Mouse (Mus musculus) cerebellum, adult 2 months (tissue): ENCODE measurements around the gene Ksr2. TPM values are rescaled to one million over a fixed set of nuclear protein-coding genes. Genes with fewer than 3 reads are reported as not detected.
"Not testable (repeated sequence)": the region's sequence is repeated elsewhere in the genome, so short reads cannot be mapped to it uniquely, and the experiment has no call there.

Experiments used
- DNase-seq, 2 experiments: peaks; one replicate each; pipeline ENCODE4 v3.0.0; 2021
- H3K27ac ChIP-seq: fragments of 200-500 bp; 2 replicates; pipeline ENCODE4 v1.5.1; 2012; ENCODE audit warnings: low read length, control low read depth, inconsistent platforms; ENCODE audit not compliant: insufficient read depth
- H3K27me3 ChIP-seq: fragments of 200-500 bp; 2 replicates; pipeline ENCODE4 v1.6.1; 2012; ENCODE audit warnings: inconsistent platforms, mild to moderate bottlenecking, low read length, moderate library complexity; ENCODE audit not compliant: control insufficient read depth, insufficient read depth
- H3K4me1 ChIP-seq: fragments of 200-500 bp; 2 replicates; pipeline ENCODE4 v1.6.1; 2011; ENCODE audit warnings: low read length; ENCODE audit not compliant: control insufficient read depth, insufficient read depth
- H3K4me3 ChIP-seq: fragments of 200-500 bp; replicated peaks from 2 replicates; pipeline ENCODE3; 2011; ENCODE audit warnings: mild to moderate bottlenecking, low read depth, low read length, control low read depth; ENCODE audit not compliant: insufficient read depth
- CTCF ChIP-seq: fragments of 200-500 bp; IDR thresholded peaks from 2 replicates; pipeline ENCODE4 v1.5.1; 2011; ENCODE audit warnings: low read depth, mild to moderate bottlenecking, control low read depth, low read length, moderate library complexity, borderline replicate concordance; ENCODE audit not compliant: insufficient read depth
- POLR2A ChIP-seq: fragments of 200-500 bp; IDR thresholded peaks from 2 replicates; pipeline ENCODE4 v1.6.1; 2011; ENCODE audit warnings: low read length, control low read depth, borderline replicate concordance; ENCODE audit not compliant: insufficient read depth
- WGBS: fragments of 180-500 bp; shearing (Covaris S2); methylation state at CpG from one replicate; pipeline ENCODE4 v1.1.7; 2018; 5-methylcytosine and 5-hydroxymethylcytosine counted together
- polyA plus RNA-seq: library from polyadenylated mRNA; depleted of rRNA; stranded (reverse); fragments of >200 nt; gene quantifications from 2 replicates; pipeline ENCODE4 v1.2.3, GENCODE M21; 2012

The Ksr2 gene
- polyA plus RNA-seq, 1 experiment: 12.1 TPM

DNA sequence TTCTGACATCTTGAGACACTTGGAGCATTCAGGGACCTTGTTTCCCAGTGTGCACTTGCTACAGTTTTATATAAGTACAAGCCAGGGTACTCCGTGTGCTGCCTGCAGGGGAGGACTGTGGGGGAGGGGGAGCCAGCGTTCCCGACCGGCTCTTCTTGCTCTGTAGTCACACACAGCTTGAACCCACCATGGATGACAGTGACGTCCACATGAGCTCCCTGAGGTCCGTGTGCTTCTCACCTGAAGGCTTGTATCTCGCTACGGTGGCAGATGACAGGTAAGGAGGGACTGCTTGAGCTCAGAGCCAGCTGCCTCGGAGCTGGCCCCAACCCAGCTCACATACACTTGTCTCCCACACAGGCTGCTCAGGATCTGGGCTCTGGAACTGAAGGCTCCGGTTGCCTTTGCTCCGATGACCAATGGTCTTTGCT lies 37.5 kb upstream of the Ksr2 start:
- no peak overlapping the region for H3K27ac ChIP-seq
- 41% methylated on average over 11 of the region's 11 CpGs for WGBS
- no peaks in the 10 kb centered on the region; the same call in 1 of the 2 replicates for H3K4me1 ChIP-seq
- TF ChIP-seq CTCF: no peak
- no peak for TF ChIP-seq POLR2A
- no peak for DNase-seq
- no peaks in the 10 kb centered on the region for H3K27me3 ChIP-seq
- no peak overlapping the region for H3K4me3 ChIP-seq

DNA sequence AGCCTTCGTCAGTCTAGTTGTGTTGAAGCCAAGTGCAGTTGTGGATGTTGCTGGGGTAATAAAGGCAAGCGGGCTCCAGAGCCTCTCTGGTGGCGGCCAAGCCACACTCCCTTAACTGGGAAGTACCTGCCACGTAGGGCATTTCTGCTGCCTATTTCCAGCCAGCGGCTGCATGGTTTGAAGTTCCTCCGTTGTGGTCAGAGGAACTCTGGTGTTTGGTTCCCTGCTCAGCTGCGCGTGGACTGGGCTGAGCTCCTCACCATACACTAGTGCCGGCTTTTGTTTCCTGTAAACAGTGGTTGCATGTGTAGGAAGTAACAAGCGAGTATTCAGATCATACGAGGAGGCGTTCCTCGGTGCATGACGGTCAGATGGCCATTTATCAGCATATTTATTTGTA lies 36.1 kb upstream of the Ksr2 start:
- 92% methylated on average over 14 of the region's 14 CpGs for WGBS
- not testable (repeated sequence) for H3K4me3 ChIP-seq, DNase-seq, H3K4me1 ChIP-seq, H3K27me3 ChIP-seq, H3K27ac ChIP-seq

DNA sequence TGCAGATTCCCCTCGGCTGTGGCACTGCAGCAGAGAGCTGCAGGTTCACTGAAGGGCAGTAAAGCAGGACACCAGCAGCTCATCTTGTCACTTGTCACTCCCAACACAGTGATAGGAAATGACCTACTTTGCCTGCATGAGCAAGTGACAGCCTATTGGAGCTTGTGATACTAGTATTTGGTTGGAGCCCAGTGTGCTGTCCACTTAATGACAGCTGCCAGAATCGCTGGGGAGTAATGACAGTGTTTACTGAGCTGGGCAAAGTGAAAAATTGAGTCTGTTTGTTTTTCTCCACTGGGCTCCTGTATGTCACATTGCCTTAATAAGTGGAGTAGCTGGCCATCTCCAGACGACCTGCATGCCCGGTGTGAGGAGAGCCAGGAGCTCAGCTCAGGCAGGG lies 33.6 kb upstream of the Ksr2 start:
- Histone ChIP-seq H3K4me3 (no peak overlapping the region), H3K27ac (peak overlapping the region; percentile 34; the same call in 1 of the 2 replicates), H3K27me3 (no peaks in the 10 kb centered on the region), H3K4me1 (no peaks in the 10 kb centered on the region; the same call in 1 of the 2 replicates)
- DNase-seq: no peak
- WGBS: 64% methylated on average over 4 of the region's 4 CpGs
- no peak for TF ChIP-seq CTCF

DNA sequence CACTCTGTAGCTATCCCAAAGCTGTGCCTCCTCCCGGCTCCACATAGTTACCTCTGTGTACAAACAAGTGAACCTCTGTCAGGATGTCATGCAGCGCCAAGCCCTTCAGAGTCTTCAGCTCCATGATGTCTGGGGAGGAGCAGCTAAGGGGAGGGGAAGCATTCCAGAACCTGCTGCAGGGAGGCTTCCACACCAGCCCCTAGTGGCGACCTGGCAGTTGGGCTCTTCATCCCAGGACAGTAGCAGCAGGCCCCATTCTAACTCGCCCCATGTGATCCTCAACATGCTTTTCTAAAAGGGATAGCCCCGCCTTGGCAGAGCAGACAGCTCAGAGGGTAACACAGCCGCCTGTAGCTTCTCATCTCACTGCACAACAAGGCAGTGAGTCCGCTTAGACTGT lies 32.0 kb upstream of the Ksr2 start:
- 65% methylated on average over 7 of the region's 7 CpGs for WGBS
- no peak overlapping the region for H3K4me3 ChIP-seq
- no peak for DNase-seq
- H3K4me1 ChIP-seq: no peaks in the 10 kb centered on the region; the same call in 1 of the 2 replicates
- H3K27ac ChIP-seq: no peak overlapping the region
- no peak for TF ChIP-seq POLR2A
- no peak for TF ChIP-seq CTCF
- no peaks in the 10 kb centered on the region for H3K27me3 ChIP-seq

DNA sequence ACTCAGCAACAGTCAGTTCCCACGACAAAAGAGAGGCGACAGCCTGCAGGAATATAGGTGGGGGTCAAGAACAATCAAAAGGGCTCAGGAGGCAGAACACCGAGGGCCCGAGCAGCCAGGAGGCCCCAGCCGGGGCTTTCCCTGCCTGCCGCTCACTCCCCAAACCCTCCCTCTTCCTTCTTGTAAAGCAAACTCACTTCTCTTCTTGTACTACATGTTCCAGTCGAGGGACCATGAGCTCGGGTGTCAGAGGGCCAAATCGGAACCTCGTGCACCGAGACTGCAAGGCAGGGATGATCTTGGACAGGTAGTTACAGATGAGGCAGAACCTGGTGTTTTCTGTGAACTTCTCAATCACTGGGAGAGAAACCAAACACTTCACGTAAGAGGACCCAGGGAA lies 30.6 kb upstream of the Ksr2 start:
- Histone ChIP-seq H3K4me3 (no peak overlapping the region), H3K27ac (no peak overlapping the region), H3K4me1 (peaks cover 3% of the 10 kb centered on the region; the same call in 1 of the 2 replicates), H3K27me3 (no peaks in the 10 kb centered on the region)
- no peak for DNase-seq
- no peak for TF ChIP-seq POLR2A
- TF ChIP-seq CTCF: no peak
- 64% methylated on average over 12 of the region's 12 CpGs for WGBS

DNA sequence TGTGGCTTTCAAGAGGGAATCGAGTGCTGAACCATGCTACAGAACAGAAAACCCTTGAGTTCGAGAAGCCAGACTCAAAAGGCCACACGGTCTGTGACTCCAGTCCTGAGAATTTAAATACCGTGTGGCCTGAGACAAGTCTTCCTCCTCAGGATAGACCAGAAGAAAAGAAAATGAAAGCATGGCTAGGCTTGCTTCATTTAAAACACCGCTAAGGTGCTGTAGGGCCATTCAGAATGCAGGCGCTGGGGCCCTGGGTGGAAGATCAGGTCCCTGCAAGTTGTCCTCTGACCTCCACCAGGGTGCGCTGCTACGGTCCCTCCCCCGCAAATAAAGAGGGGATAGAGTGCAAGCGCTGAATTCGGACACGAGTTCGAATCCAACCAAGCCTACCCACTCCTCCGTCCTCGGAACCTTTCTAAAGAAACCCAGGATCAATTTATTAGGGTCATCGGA lies 25.5 kb upstream of the Ksr2 start:
- TF ChIP-seq POLR2A (no peak), CTCF (peak; percentile 35; the same call in 1 of the 2 replicates)
- no peaks in the 10 kb centered on the region for H3K27me3 ChIP-seq
- H3K27ac ChIP-seq: no peak overlapping the region
- 4% methylated on average over 16 of the region's 16 CpGs for WGBS
- H3K4me3 ChIP-seq: peak overlapping the region; percentile 77
- peak; percentile 53 to 63 for DNase-seq
- H3K4me1 ChIP-seq: 0 out of 2 replicates have a peak, but pooled peaks cover 3% of the 10 kb centered on the region

DNA sequence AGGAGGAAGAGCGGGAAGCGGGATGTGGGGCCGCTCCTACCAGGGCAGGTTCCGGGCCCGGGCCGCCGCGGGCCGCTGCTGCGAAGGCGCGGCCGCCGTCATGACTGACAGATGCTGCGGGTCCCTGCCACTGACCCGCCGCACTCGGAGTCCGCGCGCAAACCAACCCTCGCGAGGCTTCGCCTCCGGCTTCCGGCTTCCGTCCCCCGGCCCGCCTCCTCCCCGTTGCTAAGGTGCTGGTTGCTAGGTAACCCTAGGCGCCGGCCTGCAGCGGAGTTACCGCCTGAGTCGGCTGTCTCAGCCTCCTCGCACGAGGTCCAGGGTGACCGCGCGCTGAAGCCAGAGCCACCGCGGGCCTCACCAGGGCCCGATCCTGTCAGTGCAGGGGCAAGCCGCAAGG lies 24.9 kb upstream of the Ksr2 start, which contains the start of gene Rfc5:
Gene Rfc5 (minus strand): TSS at position 171 of the 400 bp plus-strand sequence.
- peak; percentile 90 to 92 for DNase-seq
- Histone ChIP-seq H3K4me1 (0 out of 2 replicates have a peak, but pooled peaks cover 3% of the 10 kb centered on the region), H3K27ac (no peak within 1 kb of the TSS), H3K27me3 (no peaks in the 10 kb centered on the region), H3K4me3 (peak within 1 kb of the TSS; percentile 77)
- under 1% methylated on average over 43 of the region's 44 CpGs for WGBS
- TF ChIP-seq POLR2A (peak; percentile 26; the same call in 1 of the 2 replicates), CTCF (no peak)

DNA sequence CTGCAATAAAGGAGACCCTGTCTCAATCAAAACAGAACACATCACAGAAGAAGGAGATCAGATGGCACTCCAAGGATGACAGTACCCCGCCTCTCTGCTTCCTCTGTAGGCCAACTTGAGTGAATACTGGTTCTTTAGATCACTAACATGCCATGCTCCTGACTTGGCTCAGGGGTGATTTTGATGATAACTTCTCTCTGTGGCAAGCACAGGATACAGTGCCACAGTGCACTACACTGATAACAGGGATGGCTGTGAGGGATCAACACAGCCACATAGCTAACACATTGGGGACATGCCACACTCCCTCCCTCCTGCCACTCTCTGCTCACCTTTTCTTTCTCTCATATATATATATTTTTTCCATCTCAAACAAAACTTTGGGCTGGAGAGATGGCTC lies 22.9 kb upstream of the Ksr2 start:
- H3K4me1 ChIP-seq: 0 out of 2 replicates have a peak, but pooled peaks cover 3% of the 10 kb centered on the region
- H3K27ac ChIP-seq: no peak overlapping the region
- 91% methylated on average over 1 of the region's 1 CpGs for WGBS
- no peak for DNase-seq
- H3K4me3 ChIP-seq: no peak overlapping the region
- no peaks in the 10 kb centered on the region for H3K27me3 ChIP-seq
- TF ChIP-seq CTCF (no peak), POLR2A (no peak)
